Mouse (Mus musculus) natural killer cell, adult 2 months (primary cell): ENCODE measurements around the gene Lman2.

Experiments used
- DNase-seq, 2 experiments: peaks; one replicate each; pipeline ENCODE4 v3.0.0; 2022; ENCODE audit warnings: low spot score in 2 of 2

The Lman2 gene

DNA sequence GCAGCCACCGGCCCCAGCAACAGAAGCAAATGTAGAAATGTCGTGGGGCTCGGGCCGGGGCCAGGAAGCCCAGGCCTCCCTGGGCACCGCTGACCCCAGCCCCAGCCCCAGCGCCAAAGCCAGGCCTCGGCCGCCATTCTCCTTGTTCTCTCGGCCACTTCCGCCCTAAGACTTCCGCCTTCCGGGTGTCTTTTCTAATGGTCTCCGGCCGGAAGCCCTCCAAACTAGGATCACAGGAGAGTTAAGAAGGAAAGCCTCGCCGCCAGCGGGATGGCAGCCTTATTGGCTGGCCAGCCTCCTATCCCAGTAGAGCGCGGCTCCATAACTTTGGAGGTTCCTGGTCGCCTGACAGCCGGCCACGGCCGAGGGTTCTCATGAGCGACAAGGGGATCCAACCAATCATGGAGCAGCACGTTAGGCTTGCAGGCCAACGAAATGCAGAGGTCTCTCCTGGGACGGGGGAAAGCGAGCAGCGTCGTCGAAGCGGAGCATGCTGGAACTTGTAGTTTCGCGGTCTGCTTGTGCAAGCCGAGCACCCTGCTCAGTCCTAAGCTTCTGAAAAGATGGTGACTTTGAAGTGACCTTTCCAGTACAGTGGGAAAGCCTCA lies at the start of gene Lman2:
Gene Lman2 (minus strand): TSS at position 331 of the 608 bp plus-strand sequence.
- DNase-seq: peak; percentile 93

- no peak for DNase-seq
Measured at GRCm38 (mm10) chr13:55411826-55412225, 49.2 kb upstream of the Lman2 start.

DNA sequence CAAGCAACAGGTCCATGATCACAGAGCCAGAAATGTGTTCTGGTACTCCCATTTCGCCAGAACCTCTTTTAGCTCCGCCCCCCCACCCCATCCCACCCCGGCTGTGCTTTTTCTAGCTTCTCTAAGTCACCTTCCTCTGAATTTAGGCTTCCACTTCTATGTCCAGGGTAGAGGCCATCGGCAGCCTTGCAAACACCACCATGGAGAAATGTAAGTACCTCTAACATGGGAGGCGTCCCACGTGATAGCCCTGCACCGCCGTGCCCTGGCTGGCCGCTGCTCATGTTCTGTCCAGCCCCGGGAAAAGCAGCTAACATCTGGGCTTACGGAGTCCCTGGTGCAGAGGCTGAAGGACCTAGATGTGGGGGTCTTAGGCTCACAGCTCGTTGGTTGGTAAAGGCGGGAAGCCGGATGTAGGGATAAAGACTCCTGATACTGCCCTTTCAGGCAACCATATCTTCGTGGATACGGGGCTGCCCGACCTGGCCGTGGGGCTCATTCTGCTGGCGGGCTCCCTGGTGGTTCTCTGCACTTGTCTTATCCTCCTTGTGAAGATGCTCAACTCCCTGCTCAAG lies 46.0 kb upstream of the Lman2 start:
- DNase-seq: no peak

DNA sequence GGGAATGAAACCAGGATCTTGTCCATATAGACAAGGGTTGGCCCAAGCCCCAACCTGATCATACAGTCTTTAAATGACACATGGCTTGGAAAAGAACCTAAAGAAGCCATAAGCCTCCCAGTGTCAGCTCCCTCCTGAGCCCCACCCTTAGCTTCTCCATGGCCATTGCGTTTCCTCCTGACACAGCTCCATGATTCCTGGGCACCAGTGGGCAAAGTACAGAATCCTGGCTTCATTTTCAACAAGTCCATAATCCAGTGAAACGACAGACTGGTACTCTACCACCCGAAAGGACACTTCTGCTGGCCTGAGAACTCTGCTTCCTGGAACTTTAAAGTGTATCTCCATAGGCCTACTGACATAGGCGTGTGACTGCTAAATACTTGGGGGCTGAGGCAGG lies 44.8 kb upstream of the Lman2 start:
- DNase-seq: no peak

GRCm38 (mm10) chr13:55405783-55406390 lies 43.3 kb upstream of the Lman2 start:
- DNase-seq: no peak

- peak; percentile 77 to 85 for DNase-seq
Measured at GRCm38 (mm10) chr13:55404853-55405782, 42.5 kb upstream of the Lman2 start.

- DNase-seq: no peak
Measured at GRCm38 (mm10) chr13:55403935-55404852, 41.6 kb upstream of the Lman2 start.

DNA sequence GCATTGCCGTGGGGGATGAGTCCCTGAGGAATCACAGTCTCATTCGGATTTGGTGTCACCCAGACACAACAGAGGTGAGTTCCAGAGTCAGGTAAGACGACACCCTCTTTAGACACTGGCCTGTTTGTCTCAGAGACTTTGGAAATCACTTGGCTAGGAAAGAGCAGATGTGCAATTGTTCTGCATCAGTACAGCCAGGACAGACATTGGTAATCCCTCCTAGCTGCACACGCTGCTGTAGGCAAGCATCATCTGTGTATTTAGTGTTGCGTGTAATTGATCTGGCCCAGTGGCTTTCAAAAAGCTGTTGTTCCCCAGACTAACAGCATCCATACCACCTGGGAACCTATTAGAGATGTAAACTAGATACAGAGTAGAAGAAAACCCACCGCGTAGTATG lies 40.7 kb upstream of the Lman2 start:
- no peak for DNase-seq

DNA sequence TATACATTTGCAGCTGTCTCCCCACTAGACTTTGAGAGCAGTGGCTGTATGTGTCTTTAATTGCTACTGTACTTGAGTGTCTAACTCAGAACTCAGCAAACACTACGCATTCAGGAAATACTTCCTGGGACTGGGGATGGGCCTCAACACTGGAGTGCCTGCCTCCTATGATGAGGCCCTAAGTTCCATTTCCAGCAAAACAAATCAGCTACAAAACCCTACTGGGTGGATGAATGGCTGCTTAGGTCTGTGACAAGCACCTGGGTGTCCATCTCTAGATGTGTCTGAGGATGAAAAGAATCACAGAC lies 37.4 kb upstream of the Lman2 start:
- DNase-seq: no peak

GRCm38 (mm10) chr13:55399300-55400038 lies 36.9 kb upstream of the Lman2 start:
- no peak for DNase-seq

- no peak for DNase-seq
Measured at GRCm38 (mm10) chr13:55398088-55398487, 35.5 kb upstream of the Lman2 start, which contains the start of gene Slc34a1. Gene Slc34a1 (plus strand): TSS chr13:55398187.

DNA sequence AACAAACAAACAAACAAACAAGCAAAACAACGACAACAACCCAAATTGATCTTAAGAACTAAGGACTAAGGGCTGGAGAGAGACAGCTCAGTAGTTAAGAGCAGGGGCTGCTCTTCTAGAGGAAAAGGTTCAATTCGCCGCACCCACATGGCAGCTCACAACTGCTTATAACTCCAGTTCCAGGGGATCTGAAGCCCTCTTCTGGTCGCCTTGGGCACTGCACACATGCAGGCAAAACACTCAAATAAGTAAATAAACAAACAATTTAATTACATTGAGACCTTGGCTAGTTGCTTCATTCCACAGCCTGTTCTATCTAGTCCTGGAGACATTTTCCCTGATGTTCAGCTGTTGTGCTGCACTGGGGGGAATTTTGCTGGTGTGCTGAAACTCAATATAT lies 30.4 kb upstream of the Lman2 start:
- DNase-seq: peak in 1 of 2 experiments; percentile 39

- no peak for DNase-seq
Measured at GRCm38 (mm10) chr13:55391626-55392029, 29.0 kb upstream of the Lman2 start.

GRCm38 (mm10) chr13:55390644-55391043 lies 28.1 kb upstream of the Lman2 start:
- DNase-seq: no peak

DNA sequence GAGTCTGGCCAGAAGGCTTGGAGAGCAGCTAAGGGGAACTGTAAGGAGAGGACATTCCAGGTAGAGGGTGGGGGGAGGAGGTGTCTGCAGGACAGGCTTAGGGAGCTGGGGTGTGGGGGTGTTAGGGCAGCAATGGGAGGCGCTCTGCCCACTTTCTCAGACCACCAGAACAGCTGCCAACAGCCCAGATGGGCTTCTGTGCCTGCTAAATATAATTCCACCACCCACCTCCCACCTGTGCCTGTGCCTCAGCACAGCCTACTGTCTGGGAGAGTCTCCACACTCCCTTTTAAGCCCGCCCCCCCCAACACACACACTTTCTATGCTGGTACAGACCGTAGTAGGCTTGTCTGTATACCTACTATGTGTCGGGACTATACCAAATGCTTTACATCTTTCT lies 19.2 kb upstream of the Lman2 start:
- no peak for DNase-seq

- DNase-seq: no peak
Measured at GRCm38 (mm10) chr13:55378907-55379580, 16.5 kb upstream of the Lman2 start.

DNA sequence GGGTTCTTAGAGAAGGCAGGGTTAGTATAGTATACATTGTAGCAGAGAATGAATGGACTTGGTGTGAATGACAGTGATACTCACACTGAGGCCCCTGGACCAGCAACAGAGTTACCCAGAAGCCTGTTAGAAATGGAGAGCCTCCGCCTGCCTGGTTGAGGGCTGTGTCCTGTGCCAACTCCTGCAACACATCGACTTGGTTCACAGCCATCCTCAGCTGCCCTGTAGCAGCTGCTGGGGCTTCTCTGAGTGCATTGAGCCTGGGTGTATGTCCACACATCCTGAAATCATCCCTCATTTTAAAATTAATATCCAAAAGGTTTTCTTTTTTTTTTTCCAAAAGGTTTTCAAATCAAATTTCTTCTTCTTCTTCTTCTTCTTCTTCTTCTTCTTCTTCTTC lies 13.3 kb upstream of the Lman2 start:
- no peak for DNase-seq

DNA sequence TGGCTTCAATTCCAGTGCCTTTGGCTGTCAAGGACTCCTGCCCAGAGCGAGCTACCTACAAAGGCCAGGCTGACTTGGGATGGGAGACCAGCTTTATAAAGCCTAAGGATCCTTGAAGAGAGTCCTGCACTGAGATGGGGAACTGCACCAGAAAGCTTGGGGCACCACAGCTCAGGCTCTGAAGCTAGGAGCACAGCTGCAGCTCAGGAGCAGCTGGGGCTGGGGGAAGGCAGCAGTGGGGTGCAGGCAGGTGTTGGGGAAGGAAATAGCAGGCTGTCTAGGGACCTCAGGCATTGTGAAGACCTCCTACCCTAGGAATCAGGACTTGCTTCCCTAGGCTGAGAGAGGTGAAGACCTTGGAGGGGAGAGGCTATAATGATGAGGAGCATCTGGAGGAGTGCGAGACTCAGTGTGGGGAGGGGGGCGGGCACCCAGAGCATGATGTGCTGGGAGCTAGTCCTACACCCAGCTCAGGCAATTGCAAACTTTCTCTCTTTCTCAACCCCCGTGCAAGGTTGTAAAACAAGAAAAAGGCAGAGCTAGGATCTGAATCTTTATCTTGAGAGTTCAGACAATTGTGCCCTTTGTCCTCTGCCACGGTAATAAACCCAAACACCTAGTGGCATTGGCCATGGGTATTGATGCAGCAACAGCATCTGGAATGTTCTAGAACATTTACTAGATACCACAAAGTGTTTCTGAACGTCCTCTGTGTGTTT lies 11.8 kb upstream of the Lman2 start:
- no peak for DNase-seq

DNA sequence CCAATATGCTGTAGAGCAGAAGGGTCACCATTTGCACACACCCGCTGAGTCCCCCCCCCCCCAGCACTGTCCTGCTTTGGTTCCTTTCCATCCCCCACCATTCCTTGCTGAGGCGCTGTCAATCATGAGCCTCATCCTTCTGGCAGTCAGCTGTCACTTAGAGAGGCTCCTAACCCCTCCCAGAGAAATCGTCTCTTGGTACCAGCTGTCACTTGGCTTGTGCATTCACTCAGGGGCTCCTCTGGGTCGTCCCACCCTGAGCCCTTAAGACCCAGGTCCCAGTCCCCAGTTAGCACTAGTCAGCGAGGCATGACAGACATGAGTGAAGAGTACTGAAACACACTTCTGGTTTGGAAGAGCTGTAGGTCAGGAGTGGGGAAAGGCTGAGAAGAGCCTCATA lies 9.2 kb upstream of the Lman2 start:
- no peak for DNase-seq
